Mouse (Mus musculus) thymus, postnatal 10 days (tissue): ENCODE measurements around the gene Arhgap1.

Experiments used
- DNase-seq, 2 experiments: peaks; one replicate each; pipeline ENCODE4 v3.0.0; 2021; ENCODE audit warnings: low spot score in 2 of 2

The Arhgap1 gene

DNA sequence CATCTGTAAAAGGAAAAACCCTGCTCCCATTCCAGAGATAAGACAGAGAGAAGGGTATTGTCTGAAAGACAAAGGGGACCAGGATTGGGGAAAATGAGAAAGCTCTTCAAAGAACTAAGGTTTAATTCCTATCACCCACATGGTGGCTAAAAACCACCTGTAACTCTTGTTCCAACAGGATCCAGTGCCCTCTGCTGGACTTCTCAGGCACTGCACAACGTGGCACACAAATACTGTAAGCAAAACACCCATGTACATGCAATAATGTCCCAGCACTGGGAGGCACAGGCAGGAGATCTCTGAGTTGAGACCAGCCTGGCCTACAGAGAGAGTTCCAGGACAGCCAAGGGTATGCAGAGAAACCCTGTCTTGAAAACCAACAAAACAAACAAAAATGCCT lies 2.9 kb upstream of the Arhgap1 start:
- peak; percentile 51 to 68 for DNase-seq

- DNase-seq, result peak; percentile 28 to 43
Observed at GRCm38 (mm10) chr2:91649152-91649551, 508 bp upstream of the Arhgap1 start.

GRCm38 (mm10) chr2:91650360-91650995 lies 818 bp downstream of the Arhgap1 start:
- no peak for DNase-seq

DNA sequence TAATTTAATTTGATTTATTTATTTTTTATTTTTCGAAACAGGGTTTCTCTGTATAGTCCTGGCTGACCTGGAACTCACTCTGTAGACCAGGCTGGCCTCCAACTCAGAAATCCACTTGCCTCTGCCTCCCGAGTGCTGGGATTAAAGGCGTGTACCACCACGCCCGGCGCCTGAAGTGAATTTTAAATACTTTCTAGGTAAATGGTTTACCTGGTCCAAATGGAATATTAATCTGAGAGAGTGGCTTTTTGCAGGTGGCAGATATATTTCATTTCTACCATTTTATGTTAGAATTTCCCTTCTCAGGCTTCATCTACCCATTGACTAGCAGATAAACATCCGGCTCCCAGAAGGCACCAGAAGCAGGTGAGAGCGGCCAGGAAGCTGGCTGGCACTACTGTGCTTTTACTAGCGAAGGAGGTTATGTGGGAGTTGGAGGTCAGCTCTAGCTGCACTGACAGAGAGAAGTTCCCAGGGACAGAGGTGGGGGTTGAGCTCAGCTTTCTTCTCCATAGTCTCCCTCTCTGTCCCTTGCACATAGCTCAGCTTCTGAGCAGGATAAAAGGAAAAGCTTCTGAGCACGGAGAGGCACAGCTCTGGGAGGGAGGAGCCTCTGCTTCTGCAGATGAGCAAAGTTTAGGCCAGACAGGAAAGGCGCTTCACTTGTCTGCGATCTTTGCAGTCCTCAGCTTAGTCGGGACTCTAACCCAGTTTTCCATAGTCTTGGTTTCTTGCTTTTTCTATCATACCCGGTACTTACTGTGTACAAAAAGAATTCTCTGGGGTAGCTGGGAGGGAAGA lies 2.0 kb downstream of the Arhgap1 start:
- DNase-seq, result no peak

GRCm38 (mm10) chr2:91652863-91653262 lies 3.2 kb downstream of the Arhgap1 start:
- DNase-seq, result no peak

- no peak for DNase-seq
Observed at GRCm38 (mm10) chr2:91655388-91655787, 5.7 kb downstream of the Arhgap1 start.

GRCm38 (mm10) chr2:91655827-91656226 lies 6.2 kb downstream of the Arhgap1 start:
- no peak for DNase-seq

DNA sequence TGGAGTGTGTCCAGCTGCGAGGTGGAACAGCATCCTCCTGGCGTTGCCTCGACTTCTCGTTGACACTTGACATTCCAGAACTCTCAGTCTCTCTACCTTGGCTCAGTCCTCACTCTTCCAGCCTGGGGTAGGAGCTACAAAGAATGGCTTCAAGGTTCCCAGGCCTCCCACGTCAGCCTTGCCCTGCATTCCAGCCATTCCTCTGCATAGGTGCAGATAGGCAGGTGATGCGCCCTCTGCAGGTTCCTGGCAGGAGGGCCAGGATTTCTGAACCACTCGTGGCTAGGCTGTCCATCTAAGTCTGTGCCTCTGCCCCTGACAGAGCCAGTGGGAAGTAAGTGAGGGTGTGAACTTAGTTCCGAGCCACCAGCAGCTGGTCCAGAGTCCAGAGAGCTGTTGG lies 7.1 kb downstream of the Arhgap1 start:
- DNase-seq, result no peak

DNA sequence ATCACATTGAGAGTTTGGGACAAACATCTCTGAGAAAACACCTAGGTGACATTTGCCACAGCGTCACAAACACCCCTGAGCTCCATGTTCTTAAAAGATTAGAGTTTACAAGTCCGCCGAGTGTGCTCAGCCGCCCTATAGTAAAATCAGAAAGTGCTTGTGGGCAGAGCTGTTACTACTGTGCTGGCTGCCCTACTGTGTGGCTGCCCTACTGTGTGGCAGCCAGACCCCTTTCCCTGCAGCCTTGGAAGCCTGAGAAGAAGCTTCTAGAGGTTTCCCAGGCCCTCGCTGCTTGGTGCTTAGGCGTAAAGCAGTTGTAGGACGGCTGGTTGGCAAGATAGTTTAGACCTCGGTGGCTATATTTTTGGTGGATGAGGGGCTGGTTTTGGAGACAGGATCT lies 10.0 kb downstream of the Arhgap1 start:
- no peak for DNase-seq

DNA sequence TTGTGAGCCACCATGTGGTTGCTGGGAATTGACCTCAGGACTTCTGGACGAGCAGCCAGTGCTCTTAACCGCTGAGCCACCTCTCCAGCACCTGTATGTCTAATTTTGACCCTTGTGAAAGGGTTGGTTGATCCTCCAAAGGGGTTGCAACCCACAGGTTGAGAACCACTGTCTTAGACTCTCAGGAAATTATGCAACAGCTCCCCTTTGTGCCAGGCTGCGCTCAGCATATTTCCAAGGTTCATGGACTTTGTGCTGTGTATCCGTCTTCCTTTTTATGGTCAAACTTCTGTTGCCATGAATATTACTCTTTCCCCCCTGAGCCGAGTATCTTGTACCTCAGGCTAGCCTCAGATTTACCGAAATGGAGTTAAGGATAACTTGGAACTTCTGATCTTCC lies 11.3 kb downstream of the Arhgap1 start:
- no peak for DNase-seq

DNA sequence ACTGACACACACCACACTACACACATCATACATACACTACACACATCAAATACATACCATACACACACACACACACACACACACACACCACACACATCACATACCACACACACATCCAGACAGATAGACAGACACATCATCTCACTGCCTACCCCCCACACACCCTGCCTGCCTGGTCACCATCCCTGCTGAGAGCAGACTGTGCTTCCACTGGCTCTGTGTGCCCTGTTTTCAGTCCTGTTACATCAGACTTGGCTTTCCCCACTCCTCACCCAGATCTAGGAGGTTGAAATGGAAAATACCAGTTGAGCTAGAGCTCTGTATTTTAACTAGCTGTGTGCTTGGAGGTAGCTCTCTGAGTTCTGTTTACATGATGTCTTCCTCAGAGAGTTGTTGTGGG lies 15.1 kb downstream of the Arhgap1 start:
- DNase-seq, result no peak

GRCm38 (mm10) chr2:91666386-91666910 lies 16.8 kb downstream of the Arhgap1 start:
- DNase-seq, result no peak

DNA sequence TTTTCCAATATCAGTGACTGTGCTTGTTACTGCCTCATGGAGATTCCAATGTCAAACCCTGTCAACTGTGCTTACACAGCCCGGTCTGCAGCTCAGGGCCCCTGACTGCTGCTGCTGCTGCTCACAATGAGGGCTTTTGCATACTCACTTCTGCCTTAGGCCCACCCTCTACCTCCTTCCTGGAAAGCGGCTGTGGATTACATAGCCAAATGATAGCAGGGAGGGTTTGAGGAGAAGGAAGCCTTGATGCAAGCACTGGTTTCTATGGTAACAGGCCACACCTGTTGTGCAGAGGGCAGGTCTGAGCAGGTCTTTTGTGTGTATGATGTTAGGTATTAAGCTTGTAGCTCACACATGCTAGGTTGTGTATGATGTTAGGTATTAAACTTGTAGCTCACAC lies 18.1 kb downstream of the Arhgap1 start:
- no peak for DNase-seq

GRCm38 (mm10) chr2:91669326-91669725 lies 19.7 kb downstream of the Arhgap1 start:
- DNase-seq, result no peak

- no peak for DNase-seq
Observed at GRCm38 (mm10) chr2:91670038-91670437, 20.4 kb downstream of the Arhgap1 start.

GRCm38 (mm10) chr2:91673587-91673986 lies 23.9 kb downstream of the Arhgap1 start:
- DNase-seq, result no peak

DNA sequence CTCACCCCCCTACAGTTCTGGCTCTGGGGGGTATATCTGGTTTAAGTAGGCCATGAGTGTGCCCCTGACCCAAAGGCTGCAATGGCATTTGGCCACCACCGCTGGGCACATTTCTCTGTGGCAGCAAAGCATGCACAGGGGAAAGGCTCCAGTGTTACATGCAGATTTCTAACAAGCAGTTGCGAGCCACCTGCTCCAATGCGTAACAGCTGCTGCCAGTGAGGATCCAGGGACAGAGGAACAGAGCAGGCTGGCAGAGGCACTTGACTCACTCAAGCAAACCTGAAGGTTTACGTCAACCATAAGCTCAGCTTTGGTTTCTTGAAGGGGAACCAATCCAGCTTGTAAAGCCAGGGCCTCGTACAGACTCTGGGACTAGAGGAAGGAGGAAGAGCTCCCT lies 25.2 kb downstream of the Arhgap1 start:
- no peak for DNase-seq

DNA sequence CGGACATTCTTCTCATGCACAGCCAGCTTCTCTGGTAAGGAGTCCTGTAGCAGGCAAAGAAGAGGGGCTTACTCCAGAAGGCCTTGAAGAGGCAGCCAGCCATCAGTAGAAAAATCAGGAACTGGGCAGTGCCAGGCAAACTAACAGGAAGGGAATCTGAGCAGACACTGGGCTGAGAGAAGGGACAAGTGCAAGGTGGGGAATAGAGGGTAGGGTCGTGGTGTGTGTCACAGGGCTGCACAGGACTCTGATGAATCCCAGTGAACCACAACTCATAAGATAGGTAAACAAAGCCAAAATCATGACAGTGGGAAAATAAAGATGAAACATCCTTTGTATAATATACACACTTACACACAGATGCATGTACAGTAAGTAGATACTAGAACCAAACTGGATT lies 26.8 kb downstream of the Arhgap1 start:
- DNase-seq, result no peak

GRCm38 (mm10) chr2:91676961-91677360 lies 27.3 kb downstream of the Arhgap1 start:
- no peak for DNase-seq

DNA sequence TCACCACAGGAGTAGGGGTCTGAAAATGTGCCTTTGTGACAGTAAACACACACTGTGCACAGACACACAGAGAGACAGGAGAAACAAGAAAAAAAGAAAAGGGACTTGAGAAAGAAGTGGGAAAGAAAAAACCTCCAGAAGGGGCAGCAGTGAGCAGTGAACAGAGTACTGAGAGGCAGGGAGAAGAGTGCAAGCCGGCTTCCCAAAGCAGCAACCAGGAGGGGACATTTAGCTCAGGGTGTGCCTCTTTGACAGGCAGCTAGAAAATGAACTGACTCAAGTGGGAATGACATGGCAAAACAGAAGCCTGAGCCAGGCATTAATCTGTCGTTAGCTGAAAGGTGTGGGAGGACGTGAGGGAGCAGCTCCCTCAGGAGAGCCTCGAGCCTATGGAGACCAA lies 33.2 kb downstream of the Arhgap1 start:
- peak in 1 of 2 experiments; percentile 34 for DNase-seq

DNA sequence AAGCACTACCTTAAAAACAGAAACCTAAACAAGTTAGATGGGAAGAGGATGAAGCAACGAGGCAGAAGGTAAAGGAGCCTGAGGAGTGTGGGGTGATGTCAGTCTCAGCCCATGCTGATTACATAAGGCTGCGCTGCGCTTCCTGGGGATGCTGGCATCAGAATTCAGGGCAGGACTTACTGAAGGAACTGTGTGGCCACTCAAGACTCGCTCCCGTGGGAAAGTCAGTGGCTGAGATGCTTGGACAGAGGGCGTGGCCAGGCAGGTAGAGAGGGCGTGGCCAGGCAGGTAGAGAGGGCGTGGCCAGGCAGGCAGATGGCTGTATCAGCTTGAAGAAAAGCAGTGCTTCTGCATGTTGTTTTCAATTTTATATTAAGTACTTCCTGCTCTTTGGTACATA lies 34.3 kb downstream of the Arhgap1 start:
- DNase-seq, result no peak

DNA sequence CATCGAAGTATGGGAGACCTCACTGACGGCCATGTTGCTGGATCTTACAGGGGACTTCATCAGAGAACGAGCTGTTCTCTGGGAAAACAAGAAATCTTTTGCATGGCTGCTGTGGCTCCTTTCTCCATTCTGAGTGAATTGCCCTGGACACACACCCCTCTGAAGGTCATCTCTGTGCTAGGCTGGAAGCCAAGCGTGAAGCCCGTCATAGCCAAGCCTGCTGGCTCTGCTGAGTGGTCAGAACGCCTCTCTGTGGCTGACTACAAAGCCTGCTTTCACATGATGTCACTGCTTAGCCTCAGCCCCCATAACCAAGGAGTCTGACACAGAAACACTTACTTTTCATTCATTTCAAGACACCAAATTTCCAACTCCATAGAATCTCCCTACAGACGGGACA lies 39.8 kb downstream of the Arhgap1 start:
- DNase-seq, result no peak
